Mouse (Mus musculus) lung, adult 2 months (tissue): ENCODE measurements at regions not wholly inside any gene's neighbourhood (a gene's known extent, or its start where the extent isn't known, plus 50 kb on each side); places are given as distances from the start of the nearest gene placed in this dataset.

Experiments
- DNase-seq: peaks from one replicate; pipeline ENCODE4 v3.0.0; 2022
- H3K4me1 ChIP-seq: fragments of 200-500 bp; 2 replicates; pipeline ENCODE4 v1.6.1; 2011; ENCODE audit warnings: low read length; ENCODE audit not compliant: control insufficient read depth, insufficient read depth
- H3K4me3 ChIP-seq: fragments of 200-500 bp; replicated peaks from 2 replicates; pipeline ENCODE3; 2011; ENCODE audit warnings: low read depth, mild to moderate bottlenecking, control low read depth, low read length; ENCODE audit errors: extremely low read depth
- CTCF ChIP-seq: fragments of 200-500 bp; IDR thresholded peaks from 2 replicates; pipeline ENCODE4 v1.5.1; 2011; ENCODE audit warnings: mild to moderate bottlenecking, low read length, control low read depth; ENCODE audit not compliant: insufficient read depth
- POLR2A ChIP-seq: fragments of 200-500 bp; IDR thresholded peaks from 2 replicates; pipeline ENCODE4 v1.6.1; 2011; ENCODE audit warnings: low read depth, mild to moderate bottlenecking, control low read depth, low read length, borderline replicate concordance; ENCODE audit errors: extremely low read depth
- WGBS: fragments of 180-500 bp; shearing (Covaris S2); methylation state at CpG from one replicate; pipeline ENCODE4 v1.1.7; 2018; 5-methylcytosine and 5-hydroxymethylcytosine counted together

GRCm38 (mm10) chr6:93513818-93514217, 570.5 kb upstream of the Adamts9 start:
- TF ChIP-seq CTCF (no peak), POLR2A (no peak)
- Histone ChIP-seq H3K4me1 (no peaks in the 10 kb centered on the region), H3K4me3 (no peak overlapping the region)
- 80% methylated on average over 2 of the region's 2 CpGs for WGBS
- DNase-seq, result no peak

DNA sequence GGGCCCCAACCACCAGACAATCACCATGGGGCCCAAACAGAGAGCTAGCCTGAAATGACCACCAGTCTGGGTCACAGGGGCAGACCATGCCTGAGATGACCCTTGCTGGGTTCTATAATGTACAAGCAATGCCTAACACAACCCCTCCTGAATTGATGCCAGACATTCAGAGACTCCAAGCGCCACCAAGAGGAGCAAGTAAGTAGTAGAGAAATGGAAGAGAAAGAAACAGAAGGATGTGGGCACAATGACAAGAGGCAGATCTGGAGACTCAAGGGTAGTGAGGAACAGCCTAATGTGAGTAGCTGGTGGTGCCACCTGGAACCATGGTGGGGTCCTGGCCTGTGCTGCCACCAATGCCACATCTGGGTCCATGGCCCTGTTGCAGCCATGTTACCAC, 566.6 kb upstream of the Adamts9 start:
- WGBS, result 81% methylated on average over 1 of the region's 1 CpGs
- TF ChIP-seq CTCF, result no peak
- no peak for TF ChIP-seq POLR2A
- no peak overlapping the region for H3K4me3 ChIP-seq
- H3K4me1 ChIP-seq, result no peaks in the 10 kb centered on the region
- DNase-seq, result no peak

DNA sequence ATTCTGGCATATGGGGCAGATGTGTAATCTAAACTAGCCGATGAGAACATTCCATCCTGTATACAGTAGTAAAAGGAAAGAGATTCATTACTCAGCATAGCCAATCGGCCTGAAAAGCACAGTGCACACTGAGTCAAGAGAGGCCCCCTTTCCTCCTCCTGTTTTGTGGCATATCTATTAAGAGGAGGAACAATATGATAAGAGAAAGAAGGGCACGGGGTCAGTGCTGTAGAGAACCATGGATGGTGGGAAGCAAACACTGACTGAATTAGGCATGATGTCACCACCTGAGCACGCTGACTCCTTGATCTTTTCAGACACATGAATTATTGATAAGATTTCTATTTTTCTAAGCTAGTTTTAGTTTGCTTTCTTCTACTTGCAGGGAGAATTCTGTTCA, 554.5 kb upstream of the Adamts9 start:
- 45% methylated on average over 4 of the region's 4 CpGs for WGBS
- no peaks in the 10 kb centered on the region for H3K4me1 ChIP-seq
- no peak for DNase-seq
- no peak overlapping the region for H3K4me3 ChIP-seq
- TF ChIP-seq POLR2A, result no peak
- no peak for TF ChIP-seq CTCF

GRCm38 (mm10) chr6:93488441-93488955, 545.2 kb upstream of the Adamts9 start:
- no peak overlapping the region for H3K4me3 ChIP-seq
- 82% methylated on average over 2 of the region's 2 CpGs for WGBS
- DNase-seq, result no peak
- H3K4me1 ChIP-seq, result no peaks in the 10 kb centered on the region
- TF ChIP-seq POLR2A (no peak), CTCF (no peak)

GRCm38 (mm10) chr6:93478521-93478920, 535.2 kb upstream of the Adamts9 start:
- H3K4me1 ChIP-seq, result no peaks in the 10 kb centered on the region
- WGBS, result 91% methylated on average over 2 of the region's 2 CpGs
- no peak for DNase-seq
- no peak overlapping the region for H3K4me3 ChIP-seq
- no peak for TF ChIP-seq CTCF
- no peak for TF ChIP-seq POLR2A

DNA sequence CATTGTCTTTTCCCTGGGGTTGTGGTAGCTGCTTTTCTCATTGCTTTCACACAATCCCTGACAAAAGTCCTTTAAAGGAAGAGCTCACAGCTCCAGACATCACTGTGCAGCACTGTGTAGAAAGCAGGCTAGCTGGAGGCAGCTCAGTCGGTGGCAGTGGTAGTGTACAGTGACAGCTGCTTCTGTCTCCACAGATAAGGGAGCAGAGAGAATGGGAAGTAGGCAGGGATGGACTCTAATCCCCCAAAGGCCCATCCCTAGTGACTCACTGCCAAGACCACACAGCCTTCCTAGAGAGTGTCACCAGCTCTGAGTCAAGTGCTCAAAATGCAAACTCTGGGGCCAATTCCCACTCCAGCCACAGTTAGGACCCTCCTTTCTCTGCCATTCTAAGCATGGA, 531.7 kb upstream of the Adamts9 start:
- H3K4me1 ChIP-seq, result no peaks in the 10 kb centered on the region
- 30% methylated on average over 1 of the region's 1 CpGs for WGBS
- TF ChIP-seq CTCF (no peak), POLR2A (no peak)
- H3K4me3 ChIP-seq, result no peak overlapping the region
- no peak for DNase-seq

DNA sequence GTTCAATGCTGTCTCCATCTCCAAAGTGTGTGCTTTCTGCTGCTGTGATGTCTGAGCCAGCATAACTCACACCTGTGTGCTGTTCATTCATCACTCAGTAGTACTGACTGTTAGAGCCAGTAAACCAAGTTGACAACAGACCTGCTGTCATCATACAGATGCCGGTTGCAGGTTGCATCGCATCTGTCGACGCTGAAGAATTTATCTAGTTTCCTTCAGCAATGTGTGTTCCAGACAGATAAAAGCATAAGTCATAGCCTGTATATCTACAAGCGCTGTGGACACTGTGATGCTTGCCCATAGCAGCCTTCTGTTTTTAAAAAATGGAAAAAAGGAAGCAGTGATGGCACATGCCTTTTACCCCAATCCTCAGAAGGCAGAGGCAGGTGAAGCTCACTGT, 524.6 kb upstream of the Adamts9 start:
- 76% methylated on average over 5 of the region's 5 CpGs for WGBS

DNA sequence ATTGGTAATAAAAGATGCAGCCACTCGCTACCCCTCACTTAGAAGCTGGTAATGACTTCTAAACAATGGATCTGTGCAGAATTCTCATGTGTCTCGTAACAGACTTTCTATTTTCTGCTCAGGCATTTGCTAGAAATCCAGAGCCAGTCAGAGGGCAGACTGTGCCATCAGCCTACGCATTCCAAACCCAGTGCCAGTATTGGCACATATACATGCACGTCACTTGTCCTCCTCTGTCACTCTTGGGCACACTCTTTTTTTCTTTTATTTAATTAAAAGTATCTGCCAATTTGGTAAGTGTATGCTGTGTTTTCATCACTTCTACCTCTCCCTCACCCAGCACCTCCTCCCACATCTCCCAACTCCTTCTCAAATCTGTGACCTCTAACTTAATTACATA, 519.6 kb upstream of the Adamts9 start:
- Histone ChIP-seq H3K4me1 (no peaks in the 10 kb centered on the region), H3K4me3 (no peak overlapping the region)
- DNase-seq, result no peak
- TF ChIP-seq POLR2A (no peak), CTCF (no peak)
- WGBS, result 81% methylated on average over 4 of the region's 4 CpGs

More for the DNA sequence above, 524.6 kb upstream of the Adamts9 start:
- TF ChIP-seq POLR2A, result no peak
- no peak for TF ChIP-seq CTCF
- Histone ChIP-seq H3K4me1 (no peaks in the 10 kb centered on the region), H3K4me3 (no peak overlapping the region)
- no peak for DNase-seq

- no peak for DNase-seq
- Histone ChIP-seq H3K4me1 (no peaks in the 10 kb centered on the region), H3K4me3 (no peak overlapping the region)
- WGBS, result 88% methylated on average over 3 of the region's 3 CpGs
- TF ChIP-seq POLR2A (no peak), CTCF (no peak)
Measured at GRCm38 (mm10) chr6:93461374-93461773, 518.1 kb upstream of the Adamts9 start.

DNA sequence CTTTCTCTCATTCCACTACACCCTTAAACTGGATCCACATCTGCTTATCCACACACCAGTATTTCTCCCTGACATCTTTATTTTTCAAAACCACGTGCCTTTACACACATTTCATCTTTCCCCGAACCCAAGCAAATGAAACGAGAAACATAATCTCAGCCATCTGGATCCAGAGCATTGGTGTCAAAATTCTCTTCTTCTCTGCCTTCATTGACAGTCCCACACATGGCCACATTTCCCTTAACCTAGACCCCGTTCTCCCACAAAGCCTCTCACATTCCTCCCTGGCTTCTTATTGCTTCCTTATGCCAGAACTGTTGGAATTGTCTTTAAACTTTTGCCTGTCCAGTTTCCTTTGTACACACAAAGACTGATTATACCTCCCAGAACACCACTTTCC, 514.3 kb upstream of the Adamts9 start:
- no peaks in the 10 kb centered on the region for H3K4me1 ChIP-seq
- WGBS, result 81% methylated on average over 4 of the region's 4 CpGs
- no peak for DNase-seq
- TF ChIP-seq POLR2A (no peak), CTCF (no peak)
- H3K4me3 ChIP-seq, result no peak overlapping the region
